Mouse (Mus musculus) 3T3-L1 (cell line): ENCODE data around the gene Txndc11.
A peak's percentile ranks its signal among the peaks of the same experiment; 100 is the strongest.

ENCODE experiments used
- DNase-seq: peaks from one replicate; pipeline ENCODE4 v3.0.0-alpha.2; 2015; ENCODE audit warnings: low read depth, low spot score

Gene Txndc11

DNA sequence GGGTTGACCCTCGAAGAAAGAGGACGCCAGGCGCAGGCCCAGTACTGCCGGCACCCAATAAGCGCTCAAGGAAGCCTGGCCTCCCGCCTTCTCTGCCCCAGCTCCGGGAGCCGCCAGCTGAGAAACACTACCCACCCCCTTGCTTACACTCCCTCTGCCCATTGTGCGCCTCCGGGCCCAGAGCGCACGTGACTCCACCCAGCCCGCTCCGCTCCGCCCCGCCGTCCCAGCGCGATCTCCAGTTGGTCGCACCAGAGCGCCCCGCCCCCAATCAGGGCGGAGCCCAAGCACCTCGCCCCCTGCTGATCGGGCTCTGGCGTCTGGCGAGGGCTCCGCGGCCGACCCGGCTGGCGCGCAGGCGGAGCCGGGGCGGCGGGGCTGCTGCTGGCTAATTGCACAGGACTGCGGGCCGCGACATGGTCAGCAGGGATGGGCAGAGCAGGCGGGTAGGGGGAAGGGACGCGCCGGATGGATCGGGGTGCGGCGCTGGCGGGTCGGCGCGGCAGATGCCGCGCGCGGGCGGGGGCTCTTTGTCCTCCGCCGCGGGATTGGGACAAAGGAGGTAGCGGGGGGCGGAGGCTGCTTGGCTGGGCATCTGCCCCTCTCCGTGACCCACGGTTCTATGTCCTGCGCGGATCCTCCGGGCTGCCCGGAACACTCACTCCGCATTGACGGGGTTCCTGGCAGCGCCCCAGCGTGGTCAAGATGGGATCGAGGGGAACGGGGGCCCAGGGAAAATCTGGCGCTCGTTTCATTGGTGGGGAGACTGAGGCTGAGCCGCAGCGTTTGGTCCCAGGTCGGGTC lies 68.2 kb downstream of the Txndc11 start, which contains the start of gene Litaf:
Gene Litaf, minus strand, starts transcription at position 129 of the 804 bp plus-strand sequence.
- DNase-seq: peak; percentile 99

DNA sequence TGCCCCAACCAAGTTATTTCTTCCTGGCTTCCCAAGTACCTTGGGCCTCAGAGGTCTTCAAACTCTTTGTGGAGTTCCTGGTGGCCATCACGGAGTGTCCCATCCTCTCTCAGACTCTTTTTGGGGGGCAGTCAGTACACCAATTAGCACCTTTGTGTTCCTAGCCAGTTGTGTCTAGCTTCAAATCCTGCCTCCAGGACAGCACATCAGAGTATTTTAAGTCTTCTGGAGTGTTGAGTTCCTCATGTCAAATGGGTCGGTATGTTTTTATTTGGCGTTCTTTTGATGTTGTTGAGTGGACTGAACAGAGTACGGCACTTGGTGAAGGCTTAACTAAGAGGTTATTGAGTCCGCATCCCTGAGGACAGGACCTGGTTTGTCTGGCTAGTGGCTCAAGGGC lies 69.0 kb downstream of the Txndc11 start:
- no peak for DNase-seq

DNA sequence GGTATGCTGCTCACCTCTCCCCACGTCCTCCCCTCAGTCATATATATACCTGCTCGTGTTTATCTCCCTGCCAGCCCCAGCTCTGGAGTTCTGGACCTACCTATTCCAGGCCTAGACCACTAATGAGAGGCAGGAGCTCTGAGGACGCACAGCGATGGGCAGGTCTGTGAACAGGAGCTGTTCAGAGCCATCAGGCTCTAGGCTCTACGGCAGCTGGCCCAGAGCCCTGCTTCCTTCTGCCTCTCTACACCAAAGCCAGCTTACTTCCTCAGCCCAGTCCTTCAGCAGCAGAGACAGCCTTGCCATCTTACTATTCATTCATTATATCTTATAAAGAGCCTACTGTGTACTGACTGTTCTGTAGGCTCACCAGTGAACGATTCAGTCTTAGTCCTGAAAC lies 69.7 kb downstream of the Txndc11 start:
- no peak for DNase-seq

DNA sequence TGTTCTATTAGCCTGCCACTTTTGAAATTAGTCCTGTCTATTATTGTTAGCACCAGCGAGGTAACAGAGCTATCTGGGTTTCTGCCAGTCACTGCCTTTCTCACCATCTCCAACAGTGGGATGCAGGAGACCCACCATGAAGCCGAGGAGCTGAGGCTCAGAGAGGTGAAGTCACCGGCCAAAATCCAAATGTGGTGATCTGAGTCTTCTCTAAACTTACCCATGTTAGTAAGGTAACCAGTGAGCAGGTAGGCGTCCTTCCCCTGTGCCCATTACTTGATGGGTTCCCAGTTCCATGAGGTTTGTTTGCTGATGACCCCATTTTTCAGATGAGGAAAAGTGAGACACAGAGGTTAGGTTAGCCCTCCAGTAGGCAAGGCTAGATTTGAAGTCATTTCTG lies 70.1 kb downstream of the Txndc11 start:
- DNase-seq: no peak

DNA sequence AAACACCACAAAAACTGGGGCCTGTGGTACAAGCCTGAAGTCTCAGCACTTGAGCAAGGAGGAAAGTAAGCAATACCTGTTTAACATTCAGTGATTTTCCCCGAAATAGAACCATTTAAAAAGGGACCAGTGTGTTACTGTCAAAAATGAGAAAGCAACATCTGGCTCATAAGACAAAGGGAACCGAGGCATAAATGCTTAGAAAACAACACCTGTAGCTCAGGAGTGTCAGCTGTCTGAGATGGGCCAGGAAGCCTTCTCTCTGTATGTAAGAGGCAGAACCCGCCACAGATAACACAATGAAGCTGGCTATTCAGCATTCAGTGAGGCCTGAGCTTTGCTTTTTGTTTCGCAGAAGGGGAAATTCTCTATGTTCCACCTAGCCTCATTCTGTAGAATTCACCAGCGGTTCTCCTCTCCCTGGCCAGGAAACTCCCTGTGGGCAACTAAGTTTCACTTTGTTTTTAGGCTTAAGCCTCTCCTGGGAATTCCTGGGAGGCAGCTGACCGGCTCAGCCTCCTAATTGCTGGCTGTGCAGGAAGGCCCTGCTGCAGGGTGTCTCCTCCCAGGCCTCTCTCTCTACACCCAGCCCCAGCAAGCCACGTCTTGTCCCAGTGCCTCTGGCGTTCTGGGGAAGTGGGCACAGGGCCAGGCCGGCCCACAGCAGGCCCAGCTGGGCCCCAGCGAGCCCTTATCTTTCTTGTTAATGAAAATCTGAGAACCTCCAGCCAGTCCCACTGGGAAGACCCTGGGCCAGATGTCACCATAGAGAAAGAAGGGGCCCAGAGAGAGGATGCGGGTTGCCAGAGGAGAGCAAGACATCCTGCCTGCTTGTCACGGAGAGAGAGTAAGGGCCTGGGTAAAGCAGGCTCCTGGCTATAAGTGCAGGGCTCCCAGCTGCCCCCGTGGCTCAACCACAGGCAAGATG lies 71.4 kb downstream of the Txndc11 start:
- DNase-seq: peak; percentile 96

DNA sequence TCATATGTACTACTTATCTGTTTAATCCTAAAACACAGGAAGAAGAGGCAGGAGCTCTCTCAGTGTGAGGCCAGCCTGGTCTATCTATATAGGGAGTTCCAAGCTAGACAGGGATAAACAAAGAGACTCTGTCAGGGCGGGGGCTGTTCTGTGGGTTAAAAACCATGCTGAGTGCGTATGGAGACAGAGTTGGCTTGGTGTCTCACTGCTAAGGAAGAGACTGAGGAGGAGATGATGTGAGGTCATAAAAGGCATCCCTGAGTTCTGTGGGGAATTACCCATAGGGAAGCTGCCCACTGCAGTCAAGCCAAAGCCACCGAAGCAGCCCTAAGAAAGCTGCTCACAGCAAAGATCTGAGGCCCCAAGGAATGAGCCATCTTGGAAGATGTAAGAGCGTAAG lies 73.8 kb downstream of the Txndc11 start, which contains the start of gene Snn:
Gene Snn, plus strand, starts transcription at position 301 of the 400 bp plus-strand sequence.
- no peak for DNase-seq

DNA sequence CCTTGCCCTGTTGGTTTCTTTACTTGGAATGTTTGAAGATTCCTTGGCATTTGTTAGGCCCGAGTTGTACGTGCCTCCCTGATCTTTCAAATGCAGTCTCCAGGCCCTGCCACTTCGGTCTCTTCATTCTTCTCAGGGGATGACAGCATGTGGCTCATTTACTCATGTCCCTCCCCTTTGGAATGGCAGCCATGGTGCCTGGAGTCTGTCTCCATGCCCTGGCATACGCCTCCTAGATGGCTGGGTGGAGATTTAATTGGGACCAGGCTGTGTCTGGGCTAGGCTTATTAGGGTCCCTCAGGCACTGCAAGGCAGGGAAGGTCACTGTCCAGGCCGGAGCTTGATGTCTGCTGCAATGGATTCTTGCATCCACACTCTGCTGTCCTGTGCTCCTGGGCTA lies 78.5 kb downstream of the Txndc11 start:
- no peak for DNase-seq

DNA sequence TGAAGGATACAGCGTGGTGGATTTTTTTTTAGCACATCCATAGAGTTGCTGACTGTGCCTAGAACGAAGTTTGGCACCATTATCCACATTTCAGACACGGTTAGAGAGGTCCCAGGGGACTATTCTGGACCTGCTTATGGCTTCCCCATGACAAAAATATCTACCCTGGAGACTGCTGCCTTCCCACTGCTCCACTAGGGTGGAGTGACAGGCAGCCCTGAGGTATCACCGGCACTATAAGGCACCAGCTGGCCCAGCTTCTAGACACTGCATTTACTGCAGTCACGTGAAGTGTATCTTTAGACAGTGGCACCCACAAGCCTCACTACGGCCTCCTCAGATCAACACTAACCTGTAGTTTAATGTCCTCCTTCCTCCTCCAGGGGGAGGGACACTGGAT lies 79.6 kb downstream of the Txndc11 start:
- no peak for DNase-seq

DNA sequence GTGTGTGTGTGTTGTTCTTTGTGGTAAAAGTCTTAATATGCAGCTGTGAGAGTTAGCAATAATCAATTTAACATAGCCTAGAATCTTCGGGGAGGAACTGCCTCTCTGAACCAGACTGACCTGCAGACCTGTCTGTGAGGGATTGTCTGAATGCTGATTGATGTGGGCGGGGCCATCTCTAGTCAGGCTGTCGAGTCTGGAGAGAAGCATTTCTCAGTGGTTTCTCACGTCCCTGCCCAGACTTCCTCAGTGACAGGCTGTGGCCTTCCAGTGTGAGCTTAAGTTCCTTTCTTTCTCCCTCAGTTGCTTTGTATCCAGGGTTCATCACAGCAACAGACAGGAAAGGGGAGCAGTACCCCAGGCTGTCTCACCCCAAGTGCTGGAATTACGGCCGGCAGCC lies 80.0 kb downstream of the Txndc11 start:
- no peak for DNase-seq

DNA sequence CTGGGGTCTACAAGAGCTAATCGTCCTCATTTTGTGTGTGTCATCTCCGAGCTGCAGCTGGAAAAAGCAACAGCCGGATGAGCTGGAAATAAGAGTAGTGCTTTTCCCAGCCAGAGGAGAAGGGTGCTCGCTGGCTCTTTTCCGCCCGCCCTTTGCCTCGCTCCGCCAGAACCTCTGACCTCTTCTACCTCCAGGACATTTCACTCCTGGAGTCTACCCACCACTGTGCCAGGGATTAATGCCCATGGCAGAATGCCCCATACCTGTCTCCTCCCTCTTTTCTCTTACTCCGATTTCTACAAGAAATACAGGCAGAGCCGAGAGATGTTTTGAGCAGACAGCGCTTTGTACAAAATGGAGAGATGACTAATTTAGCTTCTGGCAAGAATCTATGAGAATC lies 83.3 kb downstream of the Txndc11 start:
- DNase-seq: no peak

DNA sequence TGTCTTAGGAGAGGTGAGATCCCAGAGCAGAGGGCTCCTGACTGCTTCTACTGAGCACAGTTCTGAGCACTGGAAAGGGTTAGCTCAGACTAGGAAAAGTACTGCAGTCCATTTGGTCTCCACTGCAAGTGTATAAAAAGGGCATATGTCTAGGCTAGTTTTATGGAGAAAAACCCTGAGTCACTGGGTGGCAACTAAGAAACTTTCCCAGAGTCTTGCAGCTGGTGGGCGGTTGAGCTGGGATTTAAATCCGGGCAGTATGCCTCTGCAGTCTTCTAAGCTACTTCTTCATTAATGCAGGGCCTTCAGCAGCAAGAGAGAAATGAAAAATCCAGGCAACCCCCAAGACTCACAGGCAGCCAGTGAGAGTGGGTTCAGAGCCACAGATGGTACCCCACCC lies 84.2 kb downstream of the Txndc11 start:
- DNase-seq: peak; percentile 60

DNA sequence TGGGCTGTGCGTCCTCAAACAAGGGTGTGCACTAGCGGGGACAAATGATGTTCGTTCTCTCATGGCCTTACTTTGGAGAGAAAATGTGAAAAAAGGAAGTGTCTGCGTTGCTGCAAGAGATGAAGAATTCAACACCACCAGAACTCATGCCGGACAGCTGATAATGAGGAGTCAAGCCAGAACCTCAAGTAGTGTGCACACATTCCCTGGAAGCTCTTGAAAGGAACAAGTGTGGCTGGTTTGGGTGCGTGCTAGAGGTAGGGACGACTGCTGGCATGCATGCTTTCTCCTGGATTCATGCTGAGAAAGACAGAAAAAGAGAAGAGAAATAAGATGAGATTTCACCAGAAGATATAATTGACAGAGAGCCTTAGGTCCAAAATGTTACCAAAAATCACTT lies 87.3 kb downstream of the Txndc11 start:
- DNase-seq: no peak

DNA sequence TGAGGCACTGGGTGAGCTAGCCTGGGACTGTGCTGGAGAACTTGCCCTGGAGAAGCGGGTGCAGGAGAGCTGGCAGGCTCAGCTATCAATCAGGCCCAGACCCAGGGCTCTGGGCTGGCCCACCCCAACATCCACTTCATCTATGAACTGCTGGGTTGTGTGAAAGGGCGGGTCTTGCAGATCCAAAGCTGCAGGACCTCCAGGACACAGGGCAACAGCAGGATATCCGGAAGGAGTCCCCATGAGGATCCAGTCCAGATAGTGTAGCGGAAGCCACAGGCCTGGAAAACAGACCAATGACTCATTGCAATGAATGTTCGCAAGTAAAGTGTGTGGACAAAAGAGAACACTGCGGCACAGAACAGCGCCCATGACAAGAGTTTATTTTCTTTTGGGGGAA lies 88.0 kb downstream of the Txndc11 start:
- no peak for DNase-seq

DNA sequence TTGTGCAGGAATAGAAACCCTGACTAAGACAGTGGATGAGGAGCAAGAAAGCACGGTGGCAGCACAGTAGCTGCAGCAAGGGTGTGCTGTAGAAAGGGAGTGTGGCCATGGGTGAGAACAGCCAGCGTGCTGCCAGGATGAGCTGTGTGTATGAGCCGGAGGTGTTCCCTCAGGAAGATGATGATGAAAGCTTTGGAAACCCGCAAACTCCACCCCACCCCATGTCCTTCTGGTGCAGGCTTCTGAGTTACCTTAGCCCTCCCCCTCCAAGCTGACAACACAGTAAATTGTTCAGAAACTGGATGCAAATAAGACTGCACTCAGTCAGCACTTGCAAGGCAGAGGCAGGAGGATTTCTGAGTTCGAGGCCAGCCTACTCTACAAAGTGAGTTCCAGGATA lies 91.2 kb downstream of the Txndc11 start:
- DNase-seq: peak; percentile 41

DNA sequence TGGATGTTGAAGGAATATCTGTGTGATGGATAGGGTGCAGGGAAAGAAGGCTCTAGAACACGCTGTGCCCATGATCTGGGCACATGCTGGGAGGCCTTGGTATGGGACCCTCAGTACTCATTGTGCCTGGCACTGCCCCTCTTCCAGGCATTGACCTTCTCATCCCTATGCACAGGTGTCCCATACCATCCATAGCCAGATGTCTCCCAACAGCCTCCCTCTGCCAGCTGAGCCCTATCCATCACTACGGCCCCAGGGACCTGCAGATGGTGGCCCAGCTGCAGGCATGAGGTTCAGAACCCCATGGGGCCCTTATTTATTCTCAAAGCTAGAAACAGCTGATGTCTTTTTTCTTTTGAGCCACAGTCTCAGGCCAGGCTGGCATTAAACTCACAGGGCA lies 93.8 kb downstream of the Txndc11 start:
- DNase-seq: no peak

DNA sequence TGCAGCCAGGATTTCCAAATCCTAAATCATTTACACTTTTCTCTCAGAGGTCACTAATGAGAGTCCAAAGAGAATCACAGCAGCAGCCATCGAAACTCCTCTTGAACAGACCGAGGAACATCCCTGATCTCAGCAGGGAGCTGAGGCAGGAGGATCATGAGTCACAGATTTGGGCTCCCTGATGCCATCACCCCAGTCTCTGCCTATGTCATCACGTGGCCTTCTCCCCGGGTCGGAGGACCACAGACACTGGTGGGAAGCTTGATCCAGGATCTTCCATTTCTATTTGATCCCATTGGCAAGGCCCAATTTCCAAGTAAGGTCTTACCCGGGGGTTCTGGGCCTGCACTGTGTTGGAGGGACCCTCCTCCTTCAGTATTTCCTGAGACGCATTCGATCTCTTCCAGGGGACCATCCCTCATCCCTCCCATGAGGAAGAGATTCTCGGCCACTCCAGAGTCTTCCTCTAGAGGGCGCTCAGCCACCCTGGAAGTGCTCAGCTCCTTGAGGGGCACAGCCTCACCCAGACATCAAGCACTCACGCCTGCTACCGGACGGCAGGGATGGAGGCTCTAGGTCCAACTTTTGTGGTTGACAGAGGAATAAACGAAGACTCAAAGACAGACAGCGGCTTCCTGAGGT lies 98.5 kb downstream of the Txndc11 start:
- DNase-seq: peak; percentile 79

DNA sequence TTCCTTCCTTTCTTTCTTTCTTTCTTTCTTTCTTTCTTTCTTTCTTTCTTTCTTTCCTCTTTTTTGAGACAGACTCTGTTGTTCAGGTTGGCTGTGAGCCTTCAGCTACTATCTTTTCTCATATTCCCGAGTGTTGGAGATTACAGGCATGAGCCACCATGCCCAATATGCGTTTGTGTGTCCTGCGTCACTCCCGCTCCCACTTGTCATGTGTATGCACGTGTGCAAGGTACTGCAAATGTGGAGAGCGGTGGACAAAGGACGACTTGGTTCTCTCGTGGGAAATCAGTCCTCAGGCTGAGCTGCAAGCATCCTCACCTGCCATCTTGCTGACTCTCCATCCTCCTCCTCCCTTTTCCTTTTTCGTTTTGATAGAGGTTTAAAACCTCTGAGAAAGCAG lies 99.2 kb downstream of the Txndc11 start:
- no peak for DNase-seq

DNA sequence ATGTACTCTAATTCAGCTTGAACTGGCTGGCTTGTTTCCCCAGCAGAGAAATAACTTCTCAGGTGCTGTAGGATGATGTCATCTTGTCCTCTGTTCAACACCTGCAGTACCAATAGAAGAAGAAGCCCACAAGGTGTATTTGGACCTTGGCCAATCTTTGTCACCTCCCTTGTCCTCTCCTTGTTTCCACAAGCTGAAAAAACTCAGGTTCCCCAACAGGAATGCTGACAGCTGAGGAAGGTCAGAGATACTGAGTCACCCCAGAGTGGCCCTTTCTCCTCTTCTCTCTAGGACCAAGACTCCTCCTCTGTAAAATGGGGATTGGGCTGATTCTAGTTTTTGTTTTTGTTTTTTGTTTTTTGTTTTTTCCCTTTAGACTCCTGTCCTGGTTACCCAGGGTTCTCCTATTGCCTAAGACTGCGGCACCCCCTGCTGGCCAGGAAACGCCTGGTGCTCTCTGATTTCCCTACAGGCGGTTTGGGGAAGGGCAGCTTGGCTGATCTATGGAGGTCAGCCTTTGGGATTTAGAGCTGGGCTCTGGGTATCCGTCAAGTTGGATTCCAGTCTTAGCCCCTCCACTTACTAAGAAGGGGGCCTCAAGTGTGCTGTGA lies 100.2 kb downstream of the Txndc11 start:
- DNase-seq: peak; percentile 95

DNA sequence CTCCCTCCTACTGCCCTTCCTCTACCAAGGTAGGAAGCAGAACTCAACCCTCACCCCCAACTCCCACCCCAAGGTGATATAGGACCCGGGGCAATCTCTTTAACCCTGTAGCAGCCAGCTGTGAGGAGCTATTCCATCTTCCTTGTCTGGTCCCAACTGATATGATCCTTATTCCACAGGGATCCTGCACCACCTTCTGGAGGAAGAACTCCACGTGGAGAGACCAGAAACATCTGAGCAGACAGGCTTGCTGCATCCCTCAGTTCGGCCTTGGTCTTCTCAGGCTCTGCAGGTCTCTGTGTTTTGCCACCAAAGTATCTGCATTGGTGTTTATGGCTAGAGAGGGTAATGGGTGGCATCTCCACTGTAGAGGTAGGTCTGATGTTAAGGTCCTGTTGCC lies 103.1 kb downstream of the Txndc11 start:
- no peak for DNase-seq

DNA sequence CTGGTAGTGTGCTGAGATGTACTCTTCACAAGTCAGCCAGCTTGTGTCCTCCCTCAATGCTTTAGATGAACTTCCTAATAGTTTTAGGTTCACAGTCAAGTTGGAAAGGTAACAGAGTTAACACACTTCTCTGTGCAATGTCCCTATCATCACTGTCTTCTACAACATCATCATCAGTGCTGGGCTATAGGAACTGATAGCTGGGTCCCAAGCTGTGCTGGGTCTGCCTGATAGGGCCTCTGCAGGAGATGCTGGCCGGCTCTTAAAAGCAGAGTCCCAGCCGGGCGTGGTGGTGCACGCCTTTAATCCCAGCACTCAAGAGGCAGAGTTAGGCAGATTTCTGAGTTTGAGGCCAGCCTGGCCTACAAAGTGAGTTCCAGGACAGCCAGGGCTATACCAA lies 103.6 kb downstream of the Txndc11 start:
- DNase-seq: no peak

DNA sequence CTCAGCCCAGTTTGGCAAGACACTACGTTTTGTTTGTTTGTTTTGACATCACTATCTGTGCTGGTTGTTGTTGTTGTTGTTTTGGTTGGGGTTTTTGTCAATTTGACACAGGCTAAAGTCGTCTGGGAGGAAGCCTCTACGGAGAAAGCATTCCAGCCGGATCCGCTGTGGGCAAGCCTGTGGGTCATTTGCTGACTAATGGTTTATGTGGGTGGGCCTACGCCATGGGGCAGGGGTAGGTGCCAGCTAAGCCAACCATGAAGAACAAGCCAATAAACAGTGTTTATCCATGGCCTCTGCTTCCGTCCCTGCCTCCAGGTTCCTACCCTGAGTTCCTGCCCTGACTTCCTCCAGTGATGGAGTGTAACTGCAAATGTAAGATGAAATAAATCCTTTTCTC lies 106.2 kb downstream of the Txndc11 start:
- no peak for DNase-seq
